16 mouse cellular contexts compared by ENCODE assay signal in the genomic region with DNA sequence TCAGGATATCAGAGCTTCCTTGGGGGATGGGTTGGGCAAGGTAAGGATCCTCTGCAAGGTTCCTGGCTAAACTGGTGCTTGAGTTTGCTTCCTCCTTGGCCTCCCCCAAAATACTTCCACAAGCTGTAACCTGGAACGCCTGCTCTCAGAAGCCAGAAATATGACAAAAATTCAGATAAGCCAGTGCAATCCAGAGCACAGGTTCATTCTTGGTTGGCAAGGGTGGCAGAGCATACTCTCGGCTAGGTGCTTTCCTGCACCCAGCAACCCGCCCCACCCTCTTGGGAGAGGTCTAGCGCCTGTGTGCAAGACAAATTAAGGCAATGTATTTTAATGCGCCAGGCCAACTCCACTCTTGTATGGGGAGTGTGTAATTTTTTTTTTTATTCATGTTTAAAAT. TPM values are rescaled to one million over a fixed set of nuclear protein-coding genes. Genes with fewer than 3 reads are reported as not detected.
DNase-seq lines count a peak whose midpoint lies in the region; ATAC-seq and TF ChIP-seq lines count a peak whose summit lies in the region.
"Had no signal": no experiment of that assay in that cellular context is flagged by ENCODE, and none has a peak within 500 bp of the region (broad histone marks: within the 10 kb centered on the region; RNA-seq: fewer than 3 reads in every experiment).

No protein-coding gene starts in this region.

- no peak overlapping the region for H3K4me2 ChIP-seq in limb, embryonic 12.5 days
- H3K4me2 ChIP-seq in midbrain, embryonic 15.5 days = peak overlapping the region; percentile 51; the same call in 1 of the 2 replicates

- no peak for ATAC-seq in limb, embryonic 12.5 days (ENCODE audit: insufficient number of reproducible peaks, insufficient read depth, low FRiP score, low TSS enrichment, low read depth)
- ATAC-seq in midbrain, embryonic 15.5 days (replicated peaks) = no peak
- ATAC-seq: Patski had no signal

- H3K36me3 ChIP-seq in limb, embryonic 12.5 days = peaks cover 10% of the 10 kb centered on the region
- H3K36me3 ChIP-seq in limb, embryonic 10.5 days = peaks cover 16% of the 10 kb centered on the region; the same call in 1 of the 2 replicates
- H3K36me3 ChIP-seq in midbrain, embryonic 15.5 days (replicated peaks) = no peaks in the 10 kb centered on the region

- H3K4me1 ChIP-seq in limb, embryonic 12.5 days (replicated peaks) = peaks cover 56% of the 10 kb centered on the region
- peaks cover 35% of the 10 kb centered on the region for H3K4me1 ChIP-seq in limb, embryonic 10.5 days
- peaks cover 14% of the 10 kb centered on the region for H3K4me1 ChIP-seq in embryonic fibroblast, embryonic 13.5 days (ENCODE audit: control insufficient read depth, insufficient read depth, low read length)
- 0 out of 2 replicates have a peak, but pooled peaks cover 2% of the 10 kb centered on the region for H3K4me1 ChIP-seq in lung, adult 2 months (ENCODE audit: control insufficient read depth, insufficient read depth, low read length)
- H3K4me1 ChIP-seq in midbrain, embryonic 15.5 days = peaks cover 29% of the 10 kb centered on the region

- TF ChIP-seq POLR2A in embryonic fibroblast, embryonic 13.5 days (IDR thresholded peaks at IDR 0.05; ENCODE audit: low read depth, low read length) = no peak
- TF ChIP-seq POLR2A in lung, adult 2 months (IDR thresholded peaks at IDR 0.05; ENCODE audit: borderline replicate concordance, extremely low read depth, low read depth, low read length) = no peak

- H3K9me3 ChIP-seq in limb, embryonic 12.5 days = 0 out of 2 replicates have a peak, but pooled peaks cover 8% of the 10 kb centered on the region
- H3K9me3 ChIP-seq in limb, embryonic 10.5 days (replicated peaks) = no peaks in the 10 kb centered on the region
- no peaks in the 10 kb centered on the region for H3K9me3 ChIP-seq in midbrain, embryonic 15.5 days

- no peak for DNase-seq in limb, embryonic 10.5 days (ENCODE audit: low spot score)
- DNase-seq in lung, adult 2 months = peak; percentile 32
- DNase-seq in adrenal gland, postnatal 14 days = no peak
- no peak for DNase-seq in right cerebral cortex, adult 2 months (ENCODE audit: low spot score in 2 of 2)
- no peak for DNase-seq in layer of hippocampus, adult 2 months (ENCODE audit: low spot score in 2 of 2)
- DNase-seq: adrenal gland, adult 8-10 months; heart, adult 11 months; heart, postnatal 14 days; kidney, adult 8-10 months had no signal

- WGBS in limb, embryonic 12.5 days = 74% methylated on average over 5 of the region's 5 CpGs
- 73% methylated on average over 5 of the region's 5 CpGs for WGBS in limb, embryonic 10.5 days
- 65% methylated on average over 5 of the region's 5 CpGs for WGBS in lung, adult 2 months
- 55% methylated on average over 5 of the region's 5 CpGs for WGBS in midbrain, embryonic 15.5 days

- H3K4me3 ChIP-seq in limb, embryonic 12.5 days (replicated peaks) = no peak overlapping the region
- H3K4me3 ChIP-seq in limb, embryonic 10.5 days = no peak overlapping the region
- H3K4me3 ChIP-seq in embryonic fibroblast, embryonic 13.5 days (ENCODE audit: insufficient read depth, low read length) = no peak overlapping the region
- H3K4me3 ChIP-seq in lung, adult 2 months (replicated peaks; ENCODE audit: extremely low read depth, low read depth, low read length) = no peak overlapping the region
- H3K4me3 ChIP-seq in midbrain, embryonic 15.5 days = no peak overlapping the region
- H3K4me3 ChIP-seq in layer of hippocampus, adult 2 months = no peak overlapping the region

- peaks cover 5% of the 10 kb centered on the region; the same call in 1 of the 2 replicates for H3K27me3 ChIP-seq in limb, embryonic 12.5 days
- peaks cover 15% of the 10 kb centered on the region for H3K27me3 ChIP-seq in limb, embryonic 10.5 days (ENCODE audit: low read depth, poor library complexity, severe bottlenecking)
- H3K27me3 ChIP-seq in midbrain, embryonic 15.5 days (replicated peaks) = no peaks in the 10 kb centered on the region
- H3K27me3 ChIP-seq: Patski had no signal

- H3K9ac ChIP-seq in limb, embryonic 12.5 days (replicated peaks) = no peak overlapping the region
- H3K9ac ChIP-seq in midbrain, embryonic 15.5 days = no peak overlapping the region
- H3K9ac ChIP-seq: liver, embryonic 14.5 days had no signal

- no peak for TF ChIP-seq CTCF in embryonic fibroblast, embryonic 13.5 days (IDR thresholded peaks at IDR 0.05; ENCODE audit: borderline replicate concordance, insufficient read depth, low read length)
- TF ChIP-seq CTCF in lung, adult 2 months (IDR thresholded peaks at IDR 0.05; ENCODE audit: insufficient read depth, low read length) = no peak
- TF ChIP-seq CTCF in layer of hippocampus, adult 2 months (conservative IDR thresholded peaks at IDR 0.05) = no peak

- 0 out of 2 replicates have a peak overlapping the region, but pooled peaks have one; percentile 12 for H3K27ac ChIP-seq in limb, embryonic 12.5 days
- no peak overlapping the region for H3K27ac ChIP-seq in limb, embryonic 10.5 days
- H3K27ac ChIP-seq in embryonic fibroblast, embryonic 13.5 days (ENCODE audit: insufficient read depth, low read length) = 0 out of 2 replicates have a peak overlapping the region, but pooled peaks have one; percentile 8
- H3K27ac ChIP-seq in midbrain, embryonic 15.5 days = no peak overlapping the region
- H3K27ac ChIP-seq in layer of hippocampus, adult 2 months = no peak overlapping the region
- H3K27ac ChIP-seq: liver, embryonic 14.5 days had no signal

RNA-seq across cellular contexts. Expression of gene Pdpn, which starts 3.2 kb away (rescaled TPM):
- polyA plus RNA-seq in limb, embryonic 12.5 days (2016; fragmentation: Nextera tagmentation; extraction: Ambion mirVana) = 41.5 and 43.7 TPM in 2 replicates
- polyA plus RNA-seq in limb, embryonic 10.5 days (2016; fragmentation: Nextera tagmentation; extraction: Ambion mirVana) = 20.0 and 25.8 TPM in 2 replicates
- polyA plus RNA-seq in embryonic fibroblast, embryonic 13.5 days (2011; ENCODE audit: insufficient read length, low read depth, missing spikeins) = 163 and 184 TPM in 2 replicates
- polyA plus RNA-seq in lung, adult 2 months (2012; rRNA removed) = 20.8 and 44.8 TPM in 2 replicates
- polyA plus RNA-seq in midbrain, embryonic 15.5 days (2015; fragmentation: Nextera tagmentation; extraction: Ambion mirVana) = 40.8 and 46.3 TPM in 2 replicates
- total RNA-seq in adrenal gland, postnatal 14 days (2021) = 5.9 and 8.4 TPM in 2 replicates
- total RNA-seq in layer of hippocampus, adult 2 months (2021) = 10 to 100 TPM; 19.5 to 19.6 TPM

RNA-seq across cellular contexts. Expression of gene Lrrc38, which starts 53.4 kb away (rescaled TPM):
- polyA plus RNA-seq in limb, embryonic 12.5 days (2016; fragmentation: Nextera tagmentation; extraction: Ambion mirVana) = 0.63 and 0.67 TPM in 2 replicates
- 0.08 and 0.14 TPM in 2 replicates for polyA plus RNA-seq in limb, embryonic 10.5 days (2016; fragmentation: Nextera tagmentation; extraction: Ambion mirVana)
- not detected in 2 replicates for polyA plus RNA-seq in embryonic fibroblast, embryonic 13.5 days (2011; ENCODE audit: insufficient read length, low read depth, missing spikeins)
- 0.07 and 0.25 TPM in 2 replicates for polyA plus RNA-seq in lung, adult 2 months (2012; rRNA removed)
- 0.27 and 0.31 TPM in 2 replicates for polyA plus RNA-seq in midbrain, embryonic 15.5 days (2015; fragmentation: Nextera tagmentation; extraction: Ambion mirVana)
- total RNA-seq in adrenal gland, postnatal 14 days (2021) = not detected in 2 replicates
- total RNA-seq in layer of hippocampus, adult 2 months (2021) = 1 to 10 TPM in 1 of 2 experiments, under 1 TPM in 1; 0.82 to 1.4 TPM
- polyA plus RNA-seq: liver, embryonic 14.5 days; Patski; small intestine, adult 2 months; thymus, postnatal 0 days had no signal

Comparison
In these comparisons a context has a peak if more than half of its experiments do, and no peak if none do; other contexts are left out.
1. H3K27ac ChIP-seq: peak in limb, embryonic 12.5 days (single experiment) and embryonic fibroblast, embryonic 13.5 days (single experiment); none in limb, embryonic 10.5 days (single experiment), midbrain, embryonic 15.5 days (single experiment) and layer of hippocampus, adult 2 months (single experiment).